Mouse (Mus musculus) spleen, adult 2 months (tissue): ENCODE measurements at regions not wholly inside any gene's neighbourhood (a gene's known extent, or its start where the extent isn't known, plus 50 kb on each side); places are given as distances from the start of the nearest gene placed in this dataset.

Experiments
- DNase-seq, 2 experiments: peaks; one replicate each; pipeline versions ENCODE4 v3.0.0 to v3.0.0-alpha.2; 2012 to 2021; ENCODE audit warnings: low spot score in 2 of 2, low read depth in 1 of 2
- H3K27ac ChIP-seq: fragments of 200-500 bp; 2 replicates; pipeline ENCODE4 v1.5.1; 2012; ENCODE audit warnings: low read length, inconsistent platforms; ENCODE audit not compliant: insufficient read depth
- H3K27me3 ChIP-seq: fragments of 200-500 bp; 2 replicates; pipeline ENCODE4 v1.6.1; 2012; ENCODE audit warnings: mild to moderate bottlenecking, moderate library complexity, low read length, inconsistent platforms; ENCODE audit not compliant: control insufficient read depth, insufficient read depth
- H3K36me3 ChIP-seq: fragments of 200-500 bp; 2 replicates; pipeline ENCODE4 v1.6.1; 2012; ENCODE audit warnings: mild to moderate bottlenecking, low read length, inconsistent platforms; ENCODE audit not compliant: control insufficient read depth, insufficient read depth
- H3K4me1 ChIP-seq: fragments of 200-500 bp; 2 replicates; pipeline ENCODE4 v1.6.1; 2011; ENCODE audit warnings: inconsistent platforms; ENCODE audit not compliant: control insufficient read depth, insufficient read depth, insufficient read length
- H3K4me3 ChIP-seq: fragments of 200-500 bp; 2 replicates; pipeline ENCODE4 v1.5.1; 2011; ENCODE audit warnings: mild to moderate bottlenecking, inconsistent platforms; ENCODE audit not compliant: insufficient read depth, insufficient read length; ENCODE audit errors: extremely low read depth
- CTCF ChIP-seq: fragments of 200-500 bp; IDR thresholded peaks from 2 replicates; pipeline ENCODE4 v1.5.1; 2011; ENCODE audit warnings: mild to moderate bottlenecking, inconsistent platforms; ENCODE audit not compliant: insufficient read depth, insufficient read length, insufficient replicate concordance; ENCODE audit errors: extremely low read depth
- POLR2A ChIP-seq: fragments of 200-500 bp; IDR thresholded peaks from 2 replicates; pipeline ENCODE4 v1.6.1; 2011; ENCODE audit warnings: low read depth, low read length, inconsistent platforms
- WGBS: fragments of 180-500 bp; shearing (Covaris S2); methylation state at CpG from one replicate; pipeline ENCODE4 v1.1.7; 2018; 5-methylcytosine and 5-hydroxymethylcytosine counted together

GRCm38 (mm10) chr11:56290651-56291578 is 250.1 kb upstream of the Nmur2 start:
- Histone ChIP-seq H3K27me3 (no peaks in the 10 kb centered on the region), H3K27ac (no peak overlapping the region), H3K4me1 (no peaks in the 10 kb centered on the region), H3K4me3 (no peak overlapping the region), H3K36me3 (no peaks in the 10 kb centered on the region)
- DNase-seq = no peak
- no peak for TF ChIP-seq POLR2A
- TF ChIP-seq CTCF = no peak
- WGBS = 82% methylated on average over 13 of the region's 13 CpGs

- 80% methylated on average over 2 of the region's 2 CpGs for WGBS
- Histone ChIP-seq H3K27ac (no peak overlapping the region), H3K4me3 (no peak overlapping the region), H3K27me3 (no peaks in the 10 kb centered on the region), H3K4me1 (no peaks in the 10 kb centered on the region), H3K36me3 (no peaks in the 10 kb centered on the region)
- DNase-seq = no peak
- TF ChIP-seq POLR2A (no peak), CTCF (no peak)
These were observed 244.9 kb upstream of the Nmur2 start for GRCm38 (mm10) chr11:56285575-56286260.

DNA sequence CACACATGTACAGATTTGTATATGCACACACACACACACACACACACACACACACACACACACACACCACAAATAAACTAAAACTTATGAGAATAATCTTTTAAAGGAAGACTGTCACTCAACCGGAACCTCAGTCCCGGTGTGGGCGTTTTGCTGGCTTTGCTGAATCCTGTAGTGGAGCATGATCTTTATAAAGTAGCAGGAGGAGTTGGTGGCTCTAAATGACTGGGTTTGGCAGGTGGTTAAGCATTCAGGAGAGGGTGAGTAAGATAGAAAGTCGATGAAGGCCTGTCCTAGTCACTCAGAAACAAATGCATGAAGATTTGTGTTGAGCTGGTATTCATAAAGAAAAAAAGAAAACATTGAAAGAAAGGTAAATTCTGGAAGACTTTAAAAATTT is 240.4 kb upstream of the Nmur2 start:
- no peaks in the 10 kb centered on the region for H3K4me1 ChIP-seq
- no peaks in the 10 kb centered on the region for H3K27me3 ChIP-seq
- H3K27ac ChIP-seq = no peak overlapping the region
- no peak for TF ChIP-seq POLR2A
- TF ChIP-seq CTCF = no peak
- no peak overlapping the region for H3K4me3 ChIP-seq
- no peaks in the 10 kb centered on the region for H3K36me3 ChIP-seq
- WGBS = 83% methylated on average over 4 of the region's 4 CpGs
- DNase-seq = no peak

DNA sequence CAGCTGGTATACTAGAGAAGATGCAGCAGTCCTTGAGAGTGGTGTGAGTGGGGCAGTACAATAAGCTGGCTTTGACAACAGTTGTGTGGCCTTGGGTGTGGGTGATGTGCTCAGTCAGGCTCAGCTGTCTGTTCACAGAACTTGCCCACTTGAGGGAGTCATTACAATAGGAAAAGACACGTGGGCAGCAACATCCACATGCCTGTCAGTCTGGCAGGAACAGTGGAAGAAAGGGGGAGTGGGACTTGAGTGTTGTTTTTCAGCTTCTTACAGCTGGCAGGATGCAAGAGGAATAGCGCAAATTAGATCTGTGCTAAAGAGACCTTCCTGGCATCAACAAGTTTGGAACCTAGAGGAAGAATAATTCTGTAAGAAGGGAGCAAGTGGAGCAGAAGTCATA is 239.4 kb upstream of the Nmur2 start:
- no peaks in the 10 kb centered on the region for H3K4me1 ChIP-seq
- no peaks in the 10 kb centered on the region for H3K36me3 ChIP-seq
- no peak overlapping the region for H3K4me3 ChIP-seq
- H3K27ac ChIP-seq = no peak overlapping the region
- H3K27me3 ChIP-seq = no peaks in the 10 kb centered on the region
- DNase-seq = no peak
- WGBS = 48% methylated on average over 2 of the region's 2 CpGs
- TF ChIP-seq CTCF = no peak
- TF ChIP-seq POLR2A = no peak

DNA sequence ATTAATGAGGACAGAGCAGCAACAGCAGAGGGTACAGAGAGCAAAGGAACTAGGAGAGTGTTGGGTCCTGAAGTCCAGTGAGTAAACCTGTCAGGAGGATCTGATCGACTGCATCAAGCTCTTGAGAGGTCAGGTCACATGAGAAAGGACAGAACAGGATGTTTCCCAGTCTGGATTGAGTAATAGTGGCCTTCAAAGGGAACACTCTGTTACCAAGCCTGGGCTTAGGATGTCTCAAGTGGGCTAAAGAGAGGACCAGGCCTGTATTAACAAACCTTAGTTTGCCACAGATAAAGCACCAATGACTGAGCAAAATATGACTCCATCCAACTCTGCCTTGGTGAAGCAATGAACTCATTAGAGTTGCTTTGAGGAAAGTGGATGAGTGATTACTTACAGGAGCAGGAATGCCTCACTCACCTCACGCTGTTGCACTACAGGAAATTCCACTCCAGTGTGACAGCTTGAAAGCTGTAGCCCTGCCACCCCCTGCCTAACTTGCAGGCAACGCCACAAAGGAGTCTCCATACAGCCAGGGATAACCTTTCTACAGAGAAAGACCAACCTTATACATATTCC is 229.2 kb upstream of the Nmur2 start:
- no peak overlapping the region for H3K27ac ChIP-seq
- H3K4me3 ChIP-seq = no peak overlapping the region
- TF ChIP-seq CTCF (no peak), POLR2A (no peak)
- WGBS = 28% methylated on average over 3 of the region's 3 CpGs
- H3K27me3 ChIP-seq = no peaks in the 10 kb centered on the region
- no peak for DNase-seq
- no peaks in the 10 kb centered on the region for H3K4me1 ChIP-seq
- no peaks in the 10 kb centered on the region for H3K36me3 ChIP-seq

DNA sequence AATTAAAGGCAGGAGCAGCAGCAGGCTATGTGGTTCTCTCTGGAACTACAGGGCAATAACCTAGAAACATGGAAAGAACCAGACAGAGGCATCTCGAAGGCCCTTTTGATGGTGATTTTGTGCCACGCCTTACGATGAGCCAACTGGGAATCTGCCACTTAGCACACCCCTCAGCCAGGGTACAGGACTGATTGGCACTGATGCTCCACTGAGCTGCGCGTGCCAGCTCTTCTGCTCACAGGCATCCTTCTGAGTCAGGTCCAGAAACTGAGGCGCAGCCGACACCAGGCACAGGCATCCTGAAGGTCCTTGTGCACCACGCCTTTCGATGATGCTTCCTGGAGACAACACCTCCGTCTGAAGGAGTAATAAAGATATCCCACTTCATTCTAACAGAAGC is 221.9 kb upstream of the Nmur2 start:
- Histone ChIP-seq H3K27ac (no peak overlapping the region), H3K36me3 (no peaks in the 10 kb centered on the region), H3K27me3 (no peaks in the 10 kb centered on the region), H3K4me3 (no peak overlapping the region), H3K4me1 (no peaks in the 10 kb centered on the region)
- no peak for TF ChIP-seq CTCF
- TF ChIP-seq POLR2A = no peak
- WGBS = 93% methylated on average over 10 of the region's 10 CpGs
- no peak for DNase-seq

DNA sequence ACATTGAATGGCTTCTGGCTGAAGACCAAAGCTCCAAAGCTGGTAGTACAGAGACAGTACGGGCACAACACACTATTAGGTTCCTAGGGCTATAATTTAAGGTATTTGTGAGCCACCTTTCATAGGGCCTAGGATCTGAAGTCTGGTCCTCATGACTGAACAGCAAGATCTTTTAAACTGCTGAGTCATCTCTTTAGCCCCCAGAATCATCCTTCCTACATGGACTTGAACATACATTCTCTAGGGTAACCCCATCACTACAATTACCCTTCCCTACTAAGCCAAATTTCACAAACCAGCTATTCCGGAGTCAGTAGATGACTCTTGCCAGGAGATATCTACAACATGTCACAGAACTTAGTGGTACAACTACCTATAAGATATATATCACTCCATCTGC is 215.5 kb upstream of the Nmur2 start:
- WGBS = 81% methylated on average over 2 of the region's 2 CpGs

More for the DNA sequence above, 215.5 kb upstream of the Nmur2 start:
- no peak for DNase-seq
- Histone ChIP-seq H3K36me3 (no peaks in the 10 kb centered on the region), H3K4me1 (no peaks in the 10 kb centered on the region), H3K27ac (no peak overlapping the region), H3K4me3 (no peak overlapping the region), H3K27me3 (no peaks in the 10 kb centered on the region)
- TF ChIP-seq POLR2A = no peak
- no peak for TF ChIP-seq CTCF
